Mouse (Mus musculus): ENCODE measurements at regions not wholly inside any gene's neighbourhood (a gene's known extent, or its start where the extent isn't known, plus 50 kb on each side); places are given as distances from the start of the nearest gene placed in this dataset.
"Not testable (repeated sequence)": the region's sequence is repeated elsewhere in the genome, so short reads cannot be mapped to it uniquely, and the experiment has no call there.

DNA sequence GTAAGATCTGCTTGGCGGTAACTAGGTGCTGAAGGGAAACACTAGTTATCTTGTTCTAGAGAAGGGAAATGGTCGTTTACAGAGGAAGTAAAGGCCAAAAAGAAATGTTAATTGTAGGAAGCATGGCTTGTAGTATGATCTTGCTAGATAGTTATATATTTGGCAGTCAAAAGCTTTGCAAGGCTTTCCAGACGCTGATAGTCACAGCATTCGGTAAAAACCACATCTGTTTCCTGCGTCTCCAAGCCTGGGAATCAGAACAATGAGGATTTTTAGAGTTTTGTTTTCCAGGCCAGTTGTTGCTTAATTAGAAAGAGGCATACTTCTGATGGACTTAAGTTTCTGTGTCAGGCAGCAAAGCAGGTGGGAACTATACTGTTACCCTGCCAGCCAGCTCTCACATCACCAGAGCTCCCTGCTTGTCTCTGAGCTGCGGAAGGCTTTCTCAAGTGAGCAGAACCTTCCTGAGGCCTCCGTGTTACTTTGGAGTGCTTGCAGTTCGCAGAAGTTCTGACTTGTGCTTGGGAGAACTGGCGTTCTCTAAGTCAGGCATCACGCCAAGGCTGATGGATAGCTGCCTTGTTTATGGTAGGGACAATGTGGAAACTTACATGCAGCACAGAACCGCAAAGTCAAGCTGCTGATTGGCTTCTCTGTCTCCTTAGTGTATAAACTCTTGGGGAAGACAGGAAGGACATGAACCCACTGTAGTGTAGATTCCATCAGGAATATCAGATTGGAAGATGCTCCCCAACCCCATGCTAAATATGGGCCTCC, 251.0 kb downstream of the Pros1 start:
- peak in 1 of 2 experiments; percentile 31 for DNase-seq

DNA sequence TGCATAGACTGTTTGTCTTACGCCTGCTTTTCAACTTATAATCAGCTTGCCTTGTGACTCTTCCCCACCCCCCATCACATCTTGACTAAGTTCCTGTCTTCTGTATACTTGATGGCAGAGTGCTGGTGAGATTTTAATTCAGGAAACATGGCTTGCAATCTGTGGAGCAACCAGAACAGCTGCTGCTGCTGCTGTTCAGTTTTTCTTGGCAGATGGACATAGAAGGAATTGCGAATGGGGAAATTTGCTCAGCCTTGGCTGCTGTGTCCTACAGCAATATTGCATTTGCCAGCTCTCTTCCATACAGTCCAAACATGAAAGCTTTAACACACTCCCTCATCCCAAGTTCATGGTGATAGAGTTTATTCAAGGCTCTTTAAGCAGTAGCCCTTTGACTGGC, 262.3 kb downstream of the Pros1 start:
- DNase-seq, result no peak

DNA sequence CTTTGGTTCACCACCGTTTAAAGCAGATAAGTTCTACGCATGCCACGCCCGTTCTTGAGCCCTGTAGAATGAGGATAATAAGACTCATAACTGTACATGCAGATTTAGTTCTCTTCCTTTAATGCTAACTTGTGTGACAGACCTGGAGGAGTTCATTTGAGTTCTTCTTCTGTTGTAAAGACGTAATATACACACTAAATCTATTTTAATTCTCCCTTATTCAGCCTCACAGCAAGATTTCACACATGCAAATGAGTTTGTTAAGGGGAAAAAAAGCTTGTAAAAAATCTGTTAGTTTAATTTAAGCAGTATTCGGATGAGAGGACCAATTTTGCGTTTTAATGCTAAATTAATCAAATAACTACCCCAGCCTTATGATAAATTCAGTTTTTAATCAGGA, 264.6 kb downstream of the Pros1 start:
- DNase-seq, result no peak

DNA sequence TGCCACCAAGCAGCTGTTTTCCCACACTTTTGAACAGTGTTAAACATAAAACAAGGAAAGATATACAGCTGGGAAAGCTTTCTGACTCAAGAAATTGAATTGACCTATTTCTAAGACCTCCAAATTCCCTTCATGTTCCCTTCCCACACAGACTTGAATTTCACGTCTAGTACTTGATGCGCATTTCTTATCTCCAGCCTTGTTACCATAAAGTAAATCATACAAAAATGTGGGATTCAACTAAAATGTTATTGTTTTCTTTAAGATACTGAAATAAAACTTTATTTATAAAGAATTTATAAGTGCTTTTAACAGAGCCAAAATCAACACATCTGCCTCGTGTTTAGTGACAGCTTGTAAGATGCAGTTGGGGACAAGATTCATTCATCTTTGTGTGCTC, 289.7 kb downstream of the Pros1 start:
- DNase-seq, result no peak

DNA sequence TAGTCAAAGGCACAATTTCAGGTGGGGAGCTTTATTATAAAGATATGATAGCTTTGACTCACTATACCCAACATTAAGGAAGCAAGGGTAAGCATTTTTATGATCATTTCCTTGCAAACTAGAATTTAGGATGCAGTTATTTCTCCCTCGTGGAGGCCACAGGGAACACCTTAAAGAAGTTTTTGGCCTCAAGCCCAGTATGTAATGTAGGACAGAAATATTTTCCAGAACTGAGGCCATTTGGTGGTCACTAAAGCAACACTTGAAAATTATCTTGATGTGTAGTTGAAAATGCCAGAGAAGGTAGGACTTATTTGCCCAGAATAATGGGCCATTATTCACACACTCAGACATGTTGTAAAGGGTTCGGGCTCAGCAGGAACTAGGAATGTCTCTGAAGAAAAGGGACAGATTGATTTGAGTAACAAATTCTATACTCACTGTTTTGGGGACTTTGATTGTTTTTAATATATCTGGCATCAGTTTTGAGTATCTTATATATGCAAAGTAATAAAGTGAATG, 301.3 kb downstream of the Pros1 start:
- no peak for DNase-seq

DNA sequence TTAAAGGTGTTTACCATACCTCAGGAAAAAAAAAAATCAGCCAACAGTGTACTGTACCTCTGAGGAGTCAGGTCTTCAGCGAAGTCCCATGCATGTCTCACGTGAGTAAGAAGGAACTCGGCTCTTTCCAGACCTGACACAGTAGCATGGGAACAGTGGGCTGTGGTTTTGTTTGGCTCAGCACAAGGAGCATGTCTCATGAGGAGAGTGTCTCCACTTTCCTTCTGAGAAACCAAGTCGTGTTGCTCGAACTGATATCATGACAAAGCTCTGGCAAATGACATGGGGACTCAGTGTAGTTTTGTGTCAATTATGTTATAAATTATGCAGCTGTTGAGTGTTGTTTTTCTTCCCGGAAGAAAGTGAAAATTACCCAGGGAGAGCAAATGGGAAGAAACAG, 316.0 kb downstream of the Pros1 start:
- DNase-seq, result no peak

DNA sequence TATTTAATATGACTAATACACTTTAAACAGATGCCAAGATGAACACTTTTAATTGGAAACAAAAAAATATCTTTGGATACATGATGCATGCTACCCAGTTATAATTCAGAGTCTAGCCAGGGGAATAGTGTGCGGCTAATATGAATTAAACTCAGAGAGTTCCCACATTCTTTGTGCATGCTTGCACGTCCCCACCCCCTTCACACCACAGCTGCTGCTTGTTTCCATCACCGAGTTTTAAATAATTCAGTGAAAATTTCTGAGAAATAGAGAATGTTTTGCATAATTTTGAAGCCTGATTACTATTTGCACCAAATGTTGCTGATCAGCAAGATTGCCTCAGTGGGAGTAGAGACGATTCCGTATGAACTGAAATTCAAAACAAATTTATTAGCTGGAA, 325.1 kb downstream of the Pros1 start:
- no peak for DNase-seq

DNA sequence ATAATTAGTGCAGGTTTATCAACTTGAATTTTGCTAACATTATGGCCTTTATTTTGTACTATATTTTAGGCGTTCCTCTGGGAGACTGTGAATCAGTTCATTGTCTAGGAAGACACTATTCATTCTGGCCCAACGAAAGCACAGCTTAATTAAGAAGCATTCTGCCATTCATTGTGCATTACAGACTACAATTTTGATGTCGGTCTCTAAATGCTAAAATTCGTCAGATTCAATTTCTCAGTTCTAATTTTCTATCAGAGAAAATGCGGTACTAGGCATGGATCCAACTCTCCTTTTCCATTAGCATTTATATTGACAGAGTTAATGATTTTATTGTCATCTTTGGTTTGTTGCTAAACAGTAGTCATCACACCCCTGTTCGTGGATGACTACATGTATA, 337.1 kb downstream of the Pros1 start:
- no peak for DNase-seq

DNA sequence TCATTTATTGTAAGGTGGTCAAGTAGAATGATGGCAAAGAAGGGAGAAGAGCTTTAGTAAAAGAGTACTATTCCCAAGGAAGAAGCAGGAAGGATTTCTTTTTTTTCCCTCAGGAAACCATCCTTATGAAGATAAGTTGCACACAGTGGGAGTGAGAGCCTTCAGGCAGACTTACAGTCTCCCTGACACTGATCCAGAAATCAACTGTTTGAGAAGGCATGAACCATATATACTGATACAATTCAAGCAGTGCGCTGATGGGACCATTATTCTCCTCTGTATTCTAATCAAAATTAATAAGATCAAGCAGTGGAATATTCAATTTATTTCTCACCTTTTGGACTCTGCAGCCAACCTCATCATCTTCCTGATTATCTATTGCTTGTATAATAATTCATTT, 337.5 kb downstream of the Pros1 start:
- DNase-seq, result no peak

DNA sequence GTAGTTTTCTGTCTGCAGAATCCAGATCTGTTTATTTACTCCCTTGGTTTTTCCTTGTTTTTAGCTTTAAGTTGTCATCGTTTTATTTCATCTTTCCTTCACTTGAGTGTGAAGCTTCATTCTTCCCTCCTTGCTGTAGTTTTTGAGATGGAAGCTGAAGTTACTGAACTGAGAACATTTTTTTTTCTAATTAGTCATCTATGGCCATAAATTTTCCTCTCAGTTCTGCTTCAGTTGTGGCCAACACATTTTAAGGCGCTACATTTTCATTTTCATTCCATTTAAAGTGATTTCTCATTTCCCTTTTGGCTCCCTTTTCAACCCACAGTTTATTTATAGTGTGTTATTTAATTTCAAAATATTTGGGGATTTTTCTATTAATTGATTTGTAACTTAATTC, 340.5 kb downstream of the Pros1 start:
- DNase-seq, result no peak

DNA sequence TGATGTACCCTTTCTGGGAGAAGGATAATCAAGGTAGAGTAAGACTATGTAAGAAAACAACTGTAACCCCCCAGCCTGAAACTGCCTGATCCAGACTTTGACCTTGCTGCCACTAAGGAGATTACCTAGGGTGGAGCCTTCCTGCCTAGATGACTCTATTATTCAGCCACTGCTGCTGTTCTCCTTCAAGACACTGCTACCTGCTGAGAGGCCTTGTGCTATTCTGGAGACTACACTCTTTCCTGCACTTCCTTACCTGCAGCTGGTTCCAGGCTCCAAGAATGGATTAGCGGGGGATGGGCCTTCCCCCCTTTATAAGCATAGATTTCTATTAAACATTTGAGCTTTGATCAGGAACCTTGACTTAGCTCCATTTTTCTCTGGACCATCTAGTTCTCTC, 359.4 kb downstream of the Pros1 start:
- DNase-seq, result not testable (repeated sequence)

DNA sequence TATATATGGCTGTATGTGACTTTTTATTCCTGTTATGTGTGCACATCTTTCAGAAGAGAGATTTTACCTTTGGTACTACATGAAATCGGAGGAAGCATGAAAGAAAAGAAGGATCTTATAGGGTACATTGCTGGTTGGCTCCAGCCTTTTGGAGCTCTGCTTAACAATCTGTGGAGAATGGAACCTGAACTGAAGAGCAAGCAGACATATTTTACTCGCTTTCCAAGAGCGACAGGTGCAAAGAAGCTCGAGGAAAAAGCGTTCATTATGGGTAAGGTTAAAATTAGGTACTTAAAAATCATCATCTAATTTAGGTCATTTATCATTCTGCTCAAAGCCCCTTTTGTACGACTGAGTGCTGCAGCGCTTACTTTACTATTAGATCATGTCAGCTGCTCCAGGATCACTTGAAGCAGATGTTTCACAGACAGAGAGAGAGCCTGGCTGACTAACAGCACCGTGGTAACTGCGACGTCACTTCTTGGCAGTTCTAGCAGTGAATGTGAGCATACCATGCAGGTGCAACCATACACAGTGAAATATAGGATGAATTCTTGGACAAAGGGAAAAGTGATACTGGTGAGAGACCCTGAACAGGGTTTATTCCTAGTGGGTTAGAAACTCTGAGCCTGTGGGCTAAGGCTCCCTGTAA, 366.2 kb downstream of the Pros1 start:
- DNase-seq, result no peak

DNA sequence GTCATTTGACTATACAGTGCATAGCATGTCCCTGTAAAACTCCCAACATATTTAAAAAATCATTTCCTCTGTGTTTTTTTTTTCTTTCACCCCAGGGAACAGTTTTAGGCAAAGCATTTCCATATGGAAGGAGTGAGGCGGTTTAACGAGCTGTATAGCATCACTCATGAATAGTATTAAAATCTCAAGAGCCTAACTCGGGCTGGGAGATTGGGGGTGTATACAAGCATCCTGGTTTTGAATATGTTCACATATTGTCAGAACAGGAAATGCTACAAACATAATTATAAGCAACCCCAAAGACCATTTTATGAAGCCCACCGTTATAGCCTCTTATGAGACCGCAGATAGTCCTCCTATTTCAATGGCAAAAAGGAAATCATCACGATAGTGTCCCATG, 370.5 kb downstream of the Pros1 start:
- no peak for DNase-seq

DNA sequence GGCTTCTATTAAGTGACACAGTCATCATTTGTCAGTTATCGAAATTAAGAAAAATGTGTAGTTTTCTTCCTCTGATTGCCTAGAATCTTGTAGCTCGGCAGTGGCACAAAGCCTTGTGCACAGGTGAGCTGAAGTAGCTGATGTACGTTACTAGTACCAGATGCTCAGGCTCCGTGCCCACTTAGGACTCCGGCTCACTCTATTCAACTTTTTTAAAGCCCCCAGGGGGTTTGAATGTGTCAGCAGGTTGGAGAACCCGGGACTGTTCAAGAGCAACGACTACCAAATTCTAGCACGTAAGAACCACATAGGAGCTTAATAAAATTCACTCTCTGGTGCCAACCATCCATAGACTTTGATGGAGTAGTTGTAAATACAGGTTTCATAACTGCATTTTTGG, 371.0 kb downstream of the Pros1 start:
- no peak for DNase-seq

DNA sequence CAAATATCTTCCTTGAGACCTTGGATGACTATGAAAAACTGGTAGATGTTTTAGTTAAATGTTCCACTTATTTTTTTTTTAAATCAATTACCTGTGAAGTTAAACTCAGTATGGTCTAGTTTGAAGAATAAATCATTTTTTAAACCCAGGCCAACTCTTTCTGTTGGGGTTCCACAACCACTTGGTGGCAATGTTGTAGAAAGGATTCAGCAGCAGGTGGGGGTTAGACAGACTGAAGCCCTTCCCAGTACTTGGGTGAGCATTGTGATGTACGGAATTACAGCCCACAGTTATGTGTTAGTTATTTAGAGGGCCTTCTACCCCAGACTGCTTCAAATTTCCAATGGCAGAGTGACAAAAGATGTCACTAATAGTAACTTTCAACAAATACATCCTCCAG, 375.0 kb downstream of the Pros1 start:
- DNase-seq, result no peak

DNA sequence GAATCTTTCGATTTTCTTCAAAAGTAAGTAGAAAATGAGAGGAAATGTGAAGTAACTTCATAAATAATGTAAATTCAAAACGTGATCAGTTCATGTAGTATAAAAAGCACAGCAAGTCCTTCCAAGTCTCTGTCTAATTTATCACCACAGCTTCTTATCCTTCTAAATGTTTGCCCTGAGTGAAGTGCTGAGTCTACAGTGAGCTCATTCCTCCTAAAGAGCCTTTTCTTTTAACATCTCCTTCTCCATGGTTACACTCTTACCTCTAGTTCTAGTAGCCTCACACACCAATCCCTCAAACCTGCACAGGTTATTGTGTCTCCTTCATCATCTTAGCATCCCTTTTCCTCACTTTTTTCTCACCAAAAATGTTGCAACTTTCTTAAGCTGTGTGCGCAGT, 375.5 kb downstream of the Pros1 start:
- DNase-seq, result no peak

DNA sequence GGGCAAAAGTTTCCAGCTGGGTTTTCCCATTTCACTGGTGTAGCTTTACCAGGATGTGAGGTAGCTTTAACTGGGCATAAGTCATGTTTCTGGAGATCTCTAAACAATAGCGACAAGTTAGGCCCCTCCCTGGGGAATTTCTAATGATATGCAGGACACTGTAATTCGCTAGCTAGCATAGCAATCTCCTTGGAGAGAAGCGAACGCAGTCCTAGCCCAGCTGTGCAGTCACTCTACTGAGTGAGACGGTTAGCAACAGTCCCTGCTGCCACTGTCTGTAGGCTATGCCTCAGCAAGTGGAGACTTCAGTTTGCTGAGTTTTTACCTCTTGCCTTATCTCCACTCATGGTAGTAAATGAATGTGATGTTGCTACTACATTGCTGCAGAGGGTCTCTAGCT, 416.1 kb downstream of the Pros1 start:
- DNase-seq, result no peak

DNA sequence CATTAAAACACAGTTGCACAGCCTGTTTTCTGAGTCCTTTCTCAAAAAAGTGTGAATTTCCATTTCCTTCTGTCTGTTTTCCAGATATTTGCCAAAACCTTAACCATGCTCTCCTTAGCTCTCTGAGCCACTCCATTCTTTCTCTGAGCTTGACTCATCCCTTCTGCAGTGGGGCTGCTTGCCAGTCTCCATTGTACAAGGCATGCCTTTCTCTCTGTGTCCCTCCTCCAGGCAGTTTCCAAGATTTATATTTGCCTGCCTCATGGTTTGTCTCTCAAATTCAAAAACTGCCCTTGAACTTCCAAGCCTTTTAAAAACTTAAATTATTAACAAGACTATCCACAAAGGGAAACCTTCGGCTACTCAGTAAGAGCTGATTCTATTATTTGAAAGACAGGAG, 423.4 kb downstream of the Pros1 start:
- no peak for DNase-seq

DNA sequence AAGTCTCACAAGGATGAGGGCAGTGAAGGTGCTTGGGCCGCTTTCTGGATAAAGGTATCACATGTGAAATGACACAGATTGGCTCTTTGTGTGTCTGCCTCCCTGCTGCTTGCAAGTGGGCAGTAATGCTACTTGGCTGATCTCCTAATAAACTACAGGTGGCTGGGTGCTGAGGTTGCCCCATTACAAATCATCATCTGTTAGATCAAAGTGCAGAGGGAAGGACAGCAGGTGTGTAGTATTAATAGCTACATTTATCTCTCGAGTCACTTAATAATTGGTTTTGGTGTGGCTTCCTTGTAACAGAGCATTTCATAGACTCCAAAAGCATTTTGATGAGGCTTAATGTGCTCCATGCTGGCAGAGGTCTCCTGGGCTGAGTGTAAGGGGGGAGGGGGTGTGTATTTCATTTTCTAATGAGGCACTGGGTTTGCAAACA, 424.2 kb downstream of the Pros1 start:
- DNase-seq, result no peak

DNA sequence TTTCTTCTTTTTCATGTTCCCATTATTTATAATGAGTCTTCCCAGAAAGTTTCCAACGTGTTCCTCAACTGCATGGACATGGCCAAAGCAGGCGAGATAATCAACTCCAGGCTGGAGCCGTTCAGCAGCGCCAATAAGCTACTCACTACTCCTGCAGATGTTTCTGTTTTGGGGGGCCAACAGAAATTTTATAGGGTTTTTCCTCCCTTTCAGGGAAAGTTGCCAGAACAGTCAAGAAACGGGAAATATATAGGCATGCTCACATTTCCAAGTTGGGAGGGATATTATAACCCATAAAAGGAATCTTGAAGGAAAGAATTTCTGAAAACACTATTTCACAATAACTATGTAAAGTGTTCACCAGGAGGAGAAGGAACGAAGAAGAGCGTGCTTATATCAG, 433.5 kb downstream of the Pros1 start:
- DNase-seq, result no peak

DNA sequence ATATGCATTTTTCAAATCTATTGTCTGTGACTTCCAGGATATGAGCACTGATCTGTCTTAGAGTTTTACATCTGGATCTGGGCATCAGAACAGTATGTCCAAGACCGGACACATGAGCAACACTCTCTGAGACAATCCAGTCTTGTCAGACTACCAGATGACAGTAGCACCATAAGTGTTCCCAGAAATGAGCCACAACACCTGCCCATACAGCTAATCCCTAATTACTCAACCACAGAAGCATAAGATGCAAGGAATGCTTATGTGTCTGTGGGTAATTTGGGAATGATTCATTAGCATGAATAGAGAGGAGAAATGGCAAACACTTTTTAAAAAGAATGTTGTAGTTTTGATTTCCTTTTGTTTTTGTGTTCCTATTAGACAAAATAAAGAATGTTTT, 457.6 kb downstream of the Pros1 start:
- no peak for DNase-seq

DNA sequence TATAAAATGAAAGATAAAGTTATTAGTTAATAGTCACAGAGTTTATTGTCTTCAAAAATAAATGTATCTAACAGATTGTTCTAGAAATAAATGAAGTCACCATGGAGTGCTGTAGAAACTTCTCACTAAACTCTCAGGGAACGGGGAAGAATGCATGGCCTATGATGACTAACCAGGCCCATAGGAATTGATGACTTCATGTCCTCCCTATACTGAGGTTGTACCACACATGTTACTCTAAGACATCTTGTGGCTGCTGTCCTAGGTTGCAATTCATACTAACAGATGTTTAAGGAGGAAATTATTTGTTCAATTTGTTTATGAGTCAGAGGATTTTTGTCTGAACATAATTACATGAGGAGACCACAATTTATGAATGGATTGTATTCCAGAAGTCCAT, 459.4 kb downstream of the Pros1 start:
- no peak for DNase-seq

DNA sequence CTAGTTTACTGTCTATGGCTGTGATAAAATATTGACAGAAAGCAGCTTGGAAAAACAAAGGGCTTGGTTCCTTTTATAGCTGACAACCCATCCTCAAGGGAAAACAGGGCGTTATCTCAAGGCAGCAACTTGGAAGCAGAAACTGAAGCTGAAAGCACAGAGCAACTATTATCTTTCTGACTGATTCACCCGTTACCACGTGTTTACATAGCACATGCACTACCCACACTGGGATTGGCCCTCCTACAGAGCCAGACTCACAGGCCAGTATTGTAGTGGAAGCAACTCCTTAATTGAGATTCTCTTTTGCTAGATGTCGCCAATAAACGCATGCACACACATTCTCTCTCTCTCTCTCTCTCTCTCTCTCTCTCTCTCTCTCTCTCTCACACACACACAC, 465.5 kb downstream of the Pros1 start:
- no peak for DNase-seq

DNA sequence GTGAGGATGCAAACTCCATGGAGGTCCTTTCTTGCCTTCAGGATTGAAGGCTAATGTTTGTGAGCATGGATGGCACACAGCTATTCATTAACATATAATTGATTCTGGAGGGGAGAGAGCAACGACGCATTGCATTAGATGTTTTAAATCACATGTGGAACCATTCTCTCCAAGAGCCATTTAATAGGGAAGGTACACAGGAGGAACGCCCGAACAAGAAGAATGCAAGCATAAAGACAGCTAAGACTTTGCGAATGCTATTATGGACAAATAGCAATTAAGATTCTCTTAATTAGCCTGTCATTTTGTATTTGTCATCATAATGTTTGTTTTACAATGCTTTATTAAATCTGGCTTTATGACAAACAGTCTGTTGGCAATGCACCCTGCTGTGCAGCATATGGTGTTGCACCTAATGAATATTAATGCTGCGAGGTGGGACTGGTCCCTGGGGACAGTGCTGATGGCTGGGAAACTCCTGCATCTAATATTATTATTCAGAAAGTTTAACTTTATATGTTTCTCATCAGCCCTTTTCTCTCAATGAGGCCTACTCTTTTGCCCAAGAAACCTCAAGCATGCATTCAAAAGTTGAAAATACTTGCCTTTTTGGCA, 497.5 kb downstream of the Pros1 start:
- no peak for DNase-seq

Data from kidney, postnatal 25 days (tissue).